Mouse (Mus musculus): Measurements from ENCODE around the gene Krt80.

GRCm38 (mm10) chr15:101374879-101375278 is 4.9 kb upstream of the Krt80 start:
- no peak for TF ChIP-seq CTCF (IDR thresholded peaks at IDR 0.05; ENCODE audit: borderline replicate concordance, control insufficient read depth, extremely low read depth, insufficient read depth, low read length, poor library complexity)
- no peak for TF ChIP-seq POLR2A (IDR thresholded peaks at IDR 0.05; ENCODE audit: control insufficient read depth, extremely low read depth, insufficient read depth, low read length, poor library complexity)

Measured in thymus, adult 2 months (tissue).